Mouse (Mus musculus): Measurements from ENCODE around the gene Bik. TPM values are rescaled to one million over a fixed set of nuclear protein-coding genes. Genes with fewer than 3 reads are reported as not detected.
A peak's percentile ranks its signal among the peaks of the same experiment; 100 is the strongest.

Bik gene
- total RNA-seq, 2 experiments from 2014 or later, result 8.2 to 9.1 TPM

DNA sequence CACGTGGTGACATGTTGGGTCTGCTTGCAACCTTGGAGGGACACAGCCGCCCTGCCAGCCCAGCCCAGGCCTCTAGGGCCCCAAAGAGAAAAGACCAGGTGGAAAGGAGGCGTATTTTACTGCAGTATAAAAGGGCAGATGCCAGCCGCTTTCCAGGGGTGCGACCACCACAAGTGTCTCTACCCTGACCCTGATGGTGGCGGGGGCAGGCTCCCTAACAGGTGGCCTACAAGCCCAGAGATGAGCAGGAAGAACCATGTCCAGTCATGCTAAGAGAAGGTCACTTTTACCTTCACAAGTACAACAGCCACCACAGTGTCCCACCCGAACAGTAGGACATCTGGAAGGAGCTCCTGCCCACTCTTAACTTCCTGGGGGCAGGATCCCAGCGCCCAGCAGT lies 48.9 kb downstream of the Bik start:
- no peak for DNase-seq (ENCODE audit: low spot score in 2 of 2)

DNA sequence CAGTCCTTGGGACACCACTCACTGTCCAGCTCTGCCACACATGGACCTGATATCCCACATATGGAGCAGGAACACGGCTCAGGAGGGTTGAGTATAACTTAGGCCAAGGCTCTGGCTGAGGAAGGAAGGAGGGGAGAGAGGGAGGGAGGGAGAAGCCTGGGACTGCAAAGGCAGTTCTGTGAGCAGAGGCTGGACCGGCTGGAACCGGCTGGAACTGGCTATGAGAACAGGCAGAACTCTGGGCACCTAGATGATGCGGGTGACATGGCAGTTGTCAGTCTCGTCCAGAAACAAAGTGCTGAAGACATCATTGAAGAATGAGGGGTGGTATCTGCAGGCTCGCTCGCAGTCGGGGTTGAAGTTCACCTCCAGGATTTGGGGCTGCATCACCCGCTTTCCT lies 50.0 kb downstream of the Bik start:
- DNase-seq (ENCODE audit: low spot score in 2 of 2), result no peak

DNA sequence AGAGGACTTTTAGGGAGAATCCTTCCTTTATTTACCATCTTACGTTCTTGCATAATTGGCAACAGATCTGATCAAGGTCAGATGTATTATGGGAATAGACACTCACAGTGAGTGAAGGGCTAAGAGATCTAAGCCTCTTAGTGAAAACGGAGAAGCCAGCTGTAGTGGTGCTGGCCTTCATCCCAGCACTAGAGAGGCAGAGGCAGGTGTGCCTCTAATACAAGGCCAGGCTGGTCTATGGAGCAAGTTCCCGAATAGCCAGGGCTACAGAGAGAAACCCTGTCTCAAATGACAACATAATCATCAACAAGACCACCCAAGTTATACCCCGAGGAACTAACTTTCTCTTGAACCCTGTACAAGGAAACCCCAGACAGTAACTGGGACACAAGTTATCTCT lies 56.3 kb downstream of the Bik start:
- DNase-seq (ENCODE audit: low spot score in 2 of 2), result no peak

GRCm38 (mm10) chr15:83583419-83584156 lies 56.9 kb downstream of the Bik start:
- peak in 1 of 2 experiments; percentile 50 for DNase-seq (ENCODE audit: low spot score in 2 of 2)

GRCm38 (mm10) chr15:83584741-83585220 lies 58.1 kb downstream of the Bik start:
- no peak for DNase-seq (ENCODE audit: low spot score in 2 of 2)

DNA sequence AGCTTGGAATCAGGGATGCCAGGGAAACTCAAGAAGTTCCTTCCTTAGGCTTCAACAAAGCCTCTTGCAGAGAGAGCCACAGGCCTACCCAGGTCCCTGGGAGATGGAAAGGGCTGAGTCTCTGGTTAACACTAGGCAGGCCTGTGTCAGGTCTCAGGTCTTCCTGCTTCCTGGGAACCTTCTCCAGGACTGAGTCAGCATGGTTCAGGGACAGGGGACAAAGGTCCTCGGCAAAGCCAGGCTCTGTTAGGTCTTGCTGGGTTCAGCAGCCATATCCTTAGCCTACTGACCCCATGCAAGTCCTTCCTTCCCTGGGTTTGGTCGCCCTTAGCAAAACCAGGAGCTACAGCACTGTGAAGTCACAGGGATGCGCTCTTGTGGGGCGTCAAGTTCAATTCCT lies 64.2 kb downstream of the Bik start:
- no peak for DNase-seq (ENCODE audit: low spot score in 2 of 2)

GRCm38 (mm10) chr15:83591758-83592157 lies 65.1 kb downstream of the Bik start:
- no peak for DNase-seq (ENCODE audit: low spot score in 2 of 2)

GRCm38 (mm10) chr15:83592260-83593188 lies 65.9 kb downstream of the Bik start:
- no peak for DNase-seq (ENCODE audit: low spot score in 2 of 2)

DNA sequence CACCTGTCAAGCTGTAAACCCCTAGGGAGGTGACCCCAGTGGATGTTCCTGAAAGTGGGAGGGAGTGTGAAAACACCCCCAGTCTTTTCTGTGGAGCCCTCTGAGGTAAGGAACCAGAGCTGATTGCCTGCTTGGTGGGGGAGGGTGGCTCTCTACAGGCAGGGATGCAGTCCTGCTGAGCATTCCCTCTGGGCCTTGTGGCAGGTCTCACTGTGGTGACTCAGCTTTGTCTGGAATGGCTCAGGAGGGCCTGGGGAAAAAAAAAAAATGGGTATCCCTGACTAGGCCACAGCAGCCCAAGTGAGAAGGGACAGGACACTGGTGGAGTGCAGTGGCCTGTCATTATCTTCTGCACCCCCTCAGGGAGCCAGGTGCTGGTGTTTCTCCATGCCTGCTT lies 66.5 kb downstream of the Bik start:
- DNase-seq (ENCODE audit: low spot score in 2 of 2), result no peak

GRCm38 (mm10) chr15:83593702-83594512 lies 67.2 kb downstream of the Bik start:
- DNase-seq (ENCODE audit: low spot score in 2 of 2), result no peak

Small RNAs within 50 kb of the gene (microRNA-seq; reads per million reads assigned to microRNA genes)
- not detected for gene Gm24575

Other genes with a start within 250 kb of the Bik start
- gene Arfgap3, start 176.6 kb upstream of the Bik start, total RNA-seq (2021), result 10 to 100 TPM; 36.0 to 36.7 TPM
- 10 to 100 TPM; 80.4 to 80.7 TPM for gene Pacsin2, start 62.3 kb upstream of the Bik start, total RNA-seq (2021)
- gene Ttll1, start 16.0 kb upstream of the Bik start, total RNA-seq (2021), result 10 to 100 TPM in 1 of 2 experiments, 1 to 10 TPM in 1; 9.8 to 11.3 TPM
- 100 to 1,000 TPM; 168 to 169 TPM for gene Tspo, start 36.7 kb downstream of the Bik start, total RNA-seq (2021)
- 10 to 100 TPM; 38.1 to 43.3 TPM for gene Mcat, start 36.9 kb downstream of the Bik start, total RNA-seq (2021)
- gene Ttll12, start 68.3 kb downstream of the Bik start, total RNA-seq (2021), result 10 to 100 TPM; 26.1 to 26.8 TPM
- 10 to 100 TPM; 12.2 to 14.5 TPM for gene Scube1, start 198.2 kb downstream of the Bik start, total RNA-seq (2021)

All from adrenal gland, postnatal 4 days (tissue).